Mouse (Mus musculus) hindbrain, embryonic 16.5 days (tissue): ENCODE measurements around the gene Sema3b. TPM values are rescaled to one million over a fixed set of nuclear protein-coding genes. Genes with fewer than 3 reads are reported as not detected.
"Not testable (repeated sequence)": the region's sequence is repeated elsewhere in the genome, so short reads cannot be mapped to it uniquely, and the experiment has no call there.

Experiments
- ATAC-seq: fragments of 200-750 bp; cut with Nextera tagmentation; 2 replicates; pipeline ENCODE4 v1.8.0; 2017; ENCODE audit warnings: moderate TSS enrichment, moderate library complexity
- H3K27ac ChIP-seq: fragments of 300-500 bp; sonication (generic); 2 replicates; pipeline ENCODE4 v1.5.1; 2014; ENCODE audit warnings: low read depth, mild to moderate bottlenecking, control low read depth, low read length, moderate library complexity
- H3K27me3 ChIP-seq: fragments of 300-500 bp; sonication (generic); replicated peaks from 2 replicates; pipeline ENCODE4 v1.6.1; 2014; ENCODE audit warnings: low read length; ENCODE audit not compliant: control insufficient read depth, insufficient read depth
- H3K36me3 ChIP-seq: fragments of 300-500 bp; sonication (generic); 2 replicates; pipeline ENCODE4 v1.6.1; 2014; ENCODE audit warnings: mild to moderate bottlenecking, low read length, moderate library complexity, mixed read lengths; ENCODE audit not compliant: control insufficient read depth, insufficient read depth
- H3K4me1 ChIP-seq: fragments of 300-500 bp; sonication (generic); 2 replicates; pipeline ENCODE4 v1.6.1; 2014; ENCODE audit warnings: low read depth, low read length; ENCODE audit not compliant: control insufficient read depth, insufficient read depth
- H3K4me2 ChIP-seq: fragments of 300-500 bp; sonication (generic); 2 replicates; pipeline ENCODE4 v1.6.1; 2014; ENCODE audit warnings: mild to moderate bottlenecking, low read length, control low read depth, moderate library complexity
- H3K4me3 ChIP-seq: fragments of 300-500 bp; sonication (generic); 2 replicates; pipeline ENCODE4 v1.5.1; 2014; ENCODE audit warnings: mild to moderate bottlenecking, low read length, control low read depth, moderate library complexity
- H3K9ac ChIP-seq: fragments of 300-500 bp; sonication (generic); 2 replicates; pipeline ENCODE4 v1.6.1; 2014; ENCODE audit warnings: low read depth, mild to moderate bottlenecking, control low read depth, low read length, moderate library complexity
- H3K9me3 ChIP-seq: fragments of 300-500 bp; sonication (generic); 2 replicates; pipeline ENCODE4 v1.6.1; 2014; ENCODE audit warnings: mild to moderate bottlenecking, low read length, moderate library complexity; ENCODE audit not compliant: control insufficient read depth
- WGBS: fragments of 180-500 bp; shearing (Covaris S2); extraction: QIAGEN DNeasy Blood & Tissue Kit; methylation state at CpG from one replicate; pipeline ENCODE4 v1.1.7; 2014; 5-methylcytosine and 5-hydroxymethylcytosine counted together
- polyA plus RNA-seq: library from polyadenylated mRNA; unstranded; fragments of >200 nt; fragmentation: Nextera tagmentation; extraction: Ambion mirVana; gene quantifications from 2 replicates; pipeline ENCODE4 v1.2.1, GENCODE M21; 2015

Sema3b gene
- polyA plus RNA-seq, 1 experiment from 2014 or later, result 7.0 TPM

GRCm38 (mm10) chr9:107570845-107571244, 38.2 kb downstream of the Sema3b start:
- H3K4me3 ChIP-seq, result peak overlapping the region; percentile 58
- H3K9ac ChIP-seq, result peak overlapping the region; percentile 73; the same call in 1 of the 2 replicates
- no peaks in the 10 kb centered on the region for H3K9me3 ChIP-seq
- no peaks in the 10 kb centered on the region for H3K27me3 ChIP-seq
- ATAC-seq, result no peak
- peaks cover 33% of the 10 kb centered on the region for H3K4me1 ChIP-seq
- H3K4me2 ChIP-seq, result peak overlapping the region; percentile 73
- H3K27ac ChIP-seq, result no peak overlapping the region
- H3K36me3 ChIP-seq, result peaks cover 20% of the 10 kb centered on the region
- 94% methylated on average over 21 of the region's 21 CpGs for WGBS

- no peaks in the 10 kb centered on the region for H3K9me3 ChIP-seq
- peaks cover 20% of the 10 kb centered on the region for H3K36me3 ChIP-seq
- peak overlapping the region; percentile 36; the same call in 1 of the 2 replicates for H3K27ac ChIP-seq
- ATAC-seq, result no peak
- H3K4me2 ChIP-seq, result peak overlapping the region; percentile 73
- WGBS, result 44% methylated on average over 13 of the region's 13 CpGs
- H3K4me1 ChIP-seq, result peaks cover 33% of the 10 kb centered on the region
- no peaks in the 10 kb centered on the region for H3K27me3 ChIP-seq
- peak overlapping the region; percentile 73 for H3K9ac ChIP-seq
- peak overlapping the region; percentile 58 for H3K4me3 ChIP-seq
These were observed 39.0 kb downstream of the Sema3b start for GRCm38 (mm10) chr9:107570016-107570415.

- peaks cover 20% of the 10 kb centered on the region for H3K36me3 ChIP-seq
- ATAC-seq, result peak; percentile 22; the same call in 1 of the 2 replicates
- no peaks in the 10 kb centered on the region for H3K9me3 ChIP-seq
- H3K27ac ChIP-seq, result peak overlapping the region; percentile 85
- peak overlapping the region; percentile 73 for H3K4me2 ChIP-seq
- H3K27me3 ChIP-seq, result no peaks in the 10 kb centered on the region
- 0% methylated on average over 23 of the region's 23 CpGs for WGBS
- H3K4me3 ChIP-seq, result peak overlapping the region; percentile 58
- H3K9ac ChIP-seq, result peak overlapping the region; percentile 73
- H3K4me1 ChIP-seq, result peaks cover 33% of the 10 kb centered on the region
These were observed 39.8 kb downstream of the Sema3b start for GRCm38 (mm10) chr9:107569270-107569669.

- Histone ChIP-seq H3K4me1 (peaks cover 40% of the 10 kb centered on the region), H3K4me3 (peak overlapping the region; percentile 58), H3K9me3 (no peaks in the 10 kb centered on the region), H3K36me3 (peaks cover 20% of the 10 kb centered on the region), H3K9ac (peak overlapping the region; percentile 73), H3K27ac (peak overlapping the region; percentile 85), H3K27me3 (no peaks in the 10 kb centered on the region), H3K4me2 (peak overlapping the region; percentile 73)
- peak; percentile 87 for ATAC-seq
- under 1% methylated on average over 41 of the region's 41 CpGs for whole genome bisulfite sequencing
These were observed 40.4 kb downstream of the Sema3b start for GRCm38 (mm10) chr9:107568331-107569261.

- no peaks in the 10 kb centered on the region for H3K9me3 ChIP-seq
- 7% methylated on average over 18 of the region's 18 CpGs for WGBS
- peaks cover 20% of the 10 kb centered on the region for H3K36me3 ChIP-seq
- no peak for ATAC-seq
- no peaks in the 10 kb centered on the region for H3K27me3 ChIP-seq
- H3K27ac ChIP-seq, result peak within 1 kb of the TSS; percentile 85
- peak within 1 kb of the TSS; percentile 73 for H3K9ac ChIP-seq
- H3K4me2 ChIP-seq, result peak within 1 kb of the TSS; percentile 73
- H3K4me1 ChIP-seq, result peaks cover 40% of the 10 kb centered on the region
- H3K4me3 ChIP-seq, result peak within 1 kb of the TSS; percentile 58
These were observed 41.2 kb downstream of the Sema3b start, which contains the start of gene Hyal2 for GRCm38 (mm10) chr9:107567702-107568319. Gene Hyal2 (plus strand): TSS chr9:107567945.

GRCm38 (mm10) chr9:107566855-107567254, 42.2 kb downstream of the Sema3b start:
- Histone ChIP-seq H3K27me3 (no peaks in the 10 kb centered on the region), H3K27ac (no peak overlapping the region; the same call in 1 of the 2 replicates), H3K9ac (peak overlapping the region; percentile 11; the same call in 1 of the 2 replicates), H3K4me2 (no peak overlapping the region), H3K4me3 (no peak overlapping the region; the same call in 1 of the 2 replicates), H3K36me3 (peaks cover 14% of the 10 kb centered on the region), H3K4me1 (peaks cover 40% of the 10 kb centered on the region), H3K9me3 (no peaks in the 10 kb centered on the region)
- no peak for ATAC-seq
- WGBS, result 73% methylated on average over 3 of the region's 3 CpGs

- no peak for ATAC-seq
- Histone ChIP-seq H3K27me3 (no peaks in the 10 kb centered on the region), H3K4me2 (no peak overlapping the region), H3K27ac (no peak overlapping the region), H3K36me3 (peaks cover 16% of the 10 kb centered on the region), H3K9me3 (no peaks in the 10 kb centered on the region), H3K4me3 (no peak overlapping the region), H3K9ac (no peak overlapping the region), H3K4me1 (peaks cover 37% of the 10 kb centered on the region)
- WGBS, result 58% methylated on average over 15 of the region's 15 CpGs
These were observed 42.9 kb downstream of the Sema3b start for GRCm38 (mm10) chr9:107566041-107566709.

- not testable (repeated sequence) for ATAC-seq, H3K27me3 ChIP-seq, H3K27ac ChIP-seq, H3K4me3 ChIP-seq, H3K4me2 ChIP-seq, H3K9ac ChIP-seq, H3K9me3 ChIP-seq
- peaks cover 13% of the 10 kb centered on the region for H3K36me3 ChIP-seq
- peaks cover 30% of the 10 kb centered on the region for H3K4me1 ChIP-seq
- 47% methylated on average over 5 of the region's 5 CpGs for WGBS
These were observed 43.5 kb downstream of the Sema3b start for GRCm38 (mm10) chr9:107565556-107565955.
